Mouse (Mus musculus): ENCODE data around the gene Scamp2. TPM values are rescaled to one million over a fixed set of nuclear protein-coding genes. Genes with fewer than 3 reads are reported as not detected.

Scamp2 gene
- polyA plus RNA-seq, 1 experiment: 144 TPM

- TF ChIP-seq CTCF (IDR thresholded peaks at IDR 0.05; ENCODE audit: low read depth, low read length): no peak
- TF ChIP-seq POLR2A (IDR thresholded peaks at IDR 0.05; ENCODE audit: borderline replicate concordance, low read depth, low read length): no peak
- Histone ChIP-seq H3K27ac (ENCODE audit: insufficient read depth, low read depth, low read length) (peak overlapping the region; percentile 82), H3K4me1 (ENCODE audit: control insufficient read depth, insufficient read depth, low read length) (peaks cover 62% of the 10 kb centered on the region), H3K4me3 (ENCODE audit: insufficient read depth, low read length) (peak overlapping the region; percentile 73)
Observed at GRCm38 (mm10) chr9:57561711-57562099, 962 bp downstream of the Scamp2 start.

GRCm38 (mm10) chr9:57562896-57563372 is 2.2 kb downstream of the Scamp2 start:
- 0 out of 2 replicates have a peak overlapping the region, but pooled peaks have one; percentile 16 for H3K27ac ChIP-seq (ENCODE audit: insufficient read depth, low read depth, low read length)
- TF ChIP-seq CTCF (IDR thresholded peaks at IDR 0.05; ENCODE audit: low read depth, low read length): no peak
- TF ChIP-seq POLR2A (IDR thresholded peaks at IDR 0.05; ENCODE audit: borderline replicate concordance, low read depth, low read length): no peak
- H3K4me1 ChIP-seq (ENCODE audit: control insufficient read depth, insufficient read depth, low read length): peaks cover 55% of the 10 kb centered on the region
- H3K4me3 ChIP-seq (ENCODE audit: insufficient read depth, low read length): peak overlapping the region; percentile 8; the same call in 1 of the 2 replicates

GRCm38 (mm10) chr9:57564609-57565008 is 3.9 kb downstream of the Scamp2 start:
- no peak for TF ChIP-seq POLR2A (IDR thresholded peaks at IDR 0.05; ENCODE audit: borderline replicate concordance, low read depth, low read length)
- no peak for TF ChIP-seq CTCF (IDR thresholded peaks at IDR 0.05; ENCODE audit: low read depth, low read length)
- Histone ChIP-seq H3K27ac (ENCODE audit: insufficient read depth, low read depth, low read length) (no peak overlapping the region), H3K4me1 (ENCODE audit: control insufficient read depth, insufficient read depth, low read length) (peaks cover 42% of the 10 kb centered on the region), H3K4me3 (ENCODE audit: insufficient read depth, low read length) (no peak overlapping the region)

GRCm38 (mm10) chr9:57565741-57566221 is 5.0 kb downstream of the Scamp2 start:
- Histone ChIP-seq H3K4me3 (ENCODE audit: insufficient read depth, low read length) (no peak overlapping the region; the same call in 1 of the 2 replicates), H3K4me1 (ENCODE audit: control insufficient read depth, insufficient read depth, low read length) (peaks cover 37% of the 10 kb centered on the region)

GRCm38 (mm10) chr9:57566846-57567245 is 6.1 kb downstream of the Scamp2 start:
- no peak overlapping the region for H3K27ac ChIP-seq (ENCODE audit: insufficient read depth, low read depth, low read length)
- TF ChIP-seq POLR2A (IDR thresholded peaks at IDR 0.05; ENCODE audit: borderline replicate concordance, low read depth, low read length) (no peak), CTCF (IDR thresholded peaks at IDR 0.05; ENCODE audit: low read depth, low read length) (no peak)

More at GRCm38 (mm10) chr9:57565741-57566221, 5.0 kb downstream of the Scamp2 start:
- peak overlapping the region; percentile 75 for H3K27ac ChIP-seq (ENCODE audit: insufficient read depth, low read depth, low read length)
- no peak for TF ChIP-seq POLR2A (IDR thresholded peaks at IDR 0.05; ENCODE audit: borderline replicate concordance, low read depth, low read length)
- no peak for TF ChIP-seq CTCF (IDR thresholded peaks at IDR 0.05; ENCODE audit: low read depth, low read length)

GRCm38 (mm10) chr9:57568500-57568899 is 7.8 kb downstream of the Scamp2 start:
- H3K4me1 ChIP-seq (ENCODE audit: control insufficient read depth, insufficient read depth, low read length): peaks cover 24% of the 10 kb centered on the region
- H3K27ac ChIP-seq (ENCODE audit: insufficient read depth, low read depth, low read length): no peak overlapping the region
- no peak for TF ChIP-seq POLR2A (IDR thresholded peaks at IDR 0.05; ENCODE audit: borderline replicate concordance, low read depth, low read length)
- TF ChIP-seq CTCF (IDR thresholded peaks at IDR 0.05; ENCODE audit: low read depth, low read length): no peak
- no peak overlapping the region for H3K4me3 ChIP-seq (ENCODE audit: insufficient read depth, low read length)

More at GRCm38 (mm10) chr9:57566846-57567245, 6.1 kb downstream of the Scamp2 start:
- Histone ChIP-seq H3K4me1 (ENCODE audit: control insufficient read depth, insufficient read depth, low read length) (peaks cover 37% of the 10 kb centered on the region), H3K4me3 (ENCODE audit: insufficient read depth, low read length) (no peak overlapping the region)

- Histone ChIP-seq H3K4me1 (ENCODE audit: control insufficient read depth, insufficient read depth, low read length) (no peaks in the 10 kb centered on the region), H3K4me3 (ENCODE audit: insufficient read depth, low read length) (no peak overlapping the region), H3K27ac (ENCODE audit: insufficient read depth, low read depth, low read length) (no peak overlapping the region)
- TF ChIP-seq CTCF (IDR thresholded peaks at IDR 0.05; ENCODE audit: low read depth, low read length) (no peak), POLR2A (IDR thresholded peaks at IDR 0.05; ENCODE audit: borderline replicate concordance, low read depth, low read length) (no peak)
Observed at GRCm38 (mm10) chr9:57574397-57574796, 13.7 kb downstream of the Scamp2 start.

GRCm38 (mm10) chr9:57575577-57575976 is 14.8 kb downstream of the Scamp2 start:
- TF ChIP-seq CTCF (IDR thresholded peaks at IDR 0.05; ENCODE audit: low read depth, low read length): no peak
- no peak for TF ChIP-seq POLR2A (IDR thresholded peaks at IDR 0.05; ENCODE audit: borderline replicate concordance, low read depth, low read length)
- no peaks in the 10 kb centered on the region for H3K4me1 ChIP-seq (ENCODE audit: control insufficient read depth, insufficient read depth, low read length)
- H3K4me3 ChIP-seq (ENCODE audit: insufficient read depth, low read length): no peak overlapping the region
- H3K27ac ChIP-seq (ENCODE audit: insufficient read depth, low read depth, low read length): no peak overlapping the region

- TF ChIP-seq POLR2A (IDR thresholded peaks at IDR 0.05; ENCODE audit: borderline replicate concordance, low read depth, low read length) (no peak), CTCF (IDR thresholded peaks at IDR 0.05; ENCODE audit: low read depth, low read length) (no peak)
- no peak overlapping the region for H3K27ac ChIP-seq (ENCODE audit: insufficient read depth, low read depth, low read length)
Observed at GRCm38 (mm10) chr9:57577144-57577849, 16.6 kb downstream of the Scamp2 start.

GRCm38 (mm10) chr9:57584991-57585390 is 24.2 kb downstream of the Scamp2 start:
- no peak for TF ChIP-seq CTCF (IDR thresholded peaks at IDR 0.05; ENCODE audit: low read depth, low read length)
- no peak for TF ChIP-seq POLR2A (IDR thresholded peaks at IDR 0.05; ENCODE audit: borderline replicate concordance, low read depth, low read length)
- Histone ChIP-seq H3K4me1 (ENCODE audit: control insufficient read depth, insufficient read depth, low read length) (peaks cover 10% of the 10 kb centered on the region), H3K4me3 (ENCODE audit: insufficient read depth, low read length) (no peak overlapping the region), H3K27ac (ENCODE audit: insufficient read depth, low read depth, low read length) (peak overlapping the region; percentile 9; the same call in 1 of the 2 replicates)

More at GRCm38 (mm10) chr9:57577144-57577849, 16.6 kb downstream of the Scamp2 start:
- H3K4me1 ChIP-seq (ENCODE audit: control insufficient read depth, insufficient read depth, low read length): no peaks in the 10 kb centered on the region
- no peak overlapping the region for H3K4me3 ChIP-seq (ENCODE audit: insufficient read depth, low read length)
